Mouse (Mus musculus) fibroblast of lung, adult 2 months (primary cell): Measurements from ENCODE around the gene Pcgf2.
"Not testable (repeated sequence)": the region's sequence is repeated elsewhere in the genome, so short reads cannot be mapped to it uniquely, and the experiment has no call there.

Source experiments
- DNase-seq: peaks from one replicate; pipeline ENCODE4 v3.0.0-alpha.2; 2011; ENCODE audit warnings: low read depth

Pcgf2 gene

DNA sequence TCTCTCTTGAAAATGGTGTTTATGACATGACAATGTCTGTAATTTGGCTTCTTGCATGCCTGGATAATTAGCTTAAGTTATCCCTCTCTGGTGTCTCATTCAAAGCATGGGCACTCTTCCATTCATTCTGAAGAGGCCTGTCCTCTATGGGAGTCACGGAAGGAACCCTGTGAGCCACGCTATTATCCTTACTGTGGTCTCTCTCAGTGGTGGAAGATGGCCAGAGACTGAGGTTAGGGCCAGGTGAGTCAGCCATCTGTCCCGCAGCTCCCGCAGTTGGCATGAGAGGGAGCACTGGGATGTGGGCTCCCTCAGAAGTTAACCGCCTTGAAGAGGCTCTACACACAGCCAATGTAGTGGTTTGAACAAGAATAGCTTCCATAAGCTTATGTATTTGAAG lies 50.0 kb downstream of the Pcgf2 start:
- DNase-seq, result no peak

DNA sequence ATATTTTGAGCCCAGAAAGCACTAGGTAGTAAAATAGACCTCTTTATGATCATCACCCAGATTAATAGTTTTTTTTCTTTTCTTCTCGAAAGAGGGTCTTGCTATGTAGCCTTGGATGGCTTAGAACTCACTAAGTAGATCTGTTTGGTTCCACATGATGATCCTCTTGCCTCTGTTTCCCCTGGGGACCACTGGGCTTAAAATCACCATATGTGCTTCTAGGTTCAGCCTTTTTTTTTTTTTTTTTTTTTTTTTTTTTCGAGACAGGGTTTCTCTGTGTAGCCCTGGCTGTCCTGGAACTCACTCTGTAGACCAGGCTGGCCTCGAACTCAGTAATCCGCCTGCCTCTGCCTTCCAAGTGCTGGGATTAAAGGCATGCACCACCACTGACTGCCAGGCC lies 51.8 kb downstream of the Pcgf2 start:
- not testable (repeated sequence) for DNase-seq

DNA sequence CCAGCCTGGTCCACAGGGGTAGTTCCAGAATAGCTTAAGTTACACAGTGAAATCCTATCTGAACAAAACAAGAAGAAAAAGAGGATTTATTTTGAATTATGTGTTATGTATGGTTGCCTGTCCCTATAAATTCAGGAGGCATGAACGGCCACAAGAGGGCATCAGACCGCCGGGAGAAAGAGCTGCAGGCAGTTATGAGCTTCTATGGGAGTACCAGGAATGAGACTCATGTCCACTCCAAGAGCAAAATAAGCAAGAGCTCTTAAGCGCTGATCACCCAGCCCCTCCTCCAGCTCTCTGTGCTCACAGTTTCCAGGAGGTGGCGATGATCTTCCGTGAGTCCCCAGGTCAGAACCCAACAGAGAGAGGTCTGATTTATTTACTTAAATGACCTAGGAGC lies 55.5 kb downstream of the Pcgf2 start:
- DNase-seq, result no peak

DNA sequence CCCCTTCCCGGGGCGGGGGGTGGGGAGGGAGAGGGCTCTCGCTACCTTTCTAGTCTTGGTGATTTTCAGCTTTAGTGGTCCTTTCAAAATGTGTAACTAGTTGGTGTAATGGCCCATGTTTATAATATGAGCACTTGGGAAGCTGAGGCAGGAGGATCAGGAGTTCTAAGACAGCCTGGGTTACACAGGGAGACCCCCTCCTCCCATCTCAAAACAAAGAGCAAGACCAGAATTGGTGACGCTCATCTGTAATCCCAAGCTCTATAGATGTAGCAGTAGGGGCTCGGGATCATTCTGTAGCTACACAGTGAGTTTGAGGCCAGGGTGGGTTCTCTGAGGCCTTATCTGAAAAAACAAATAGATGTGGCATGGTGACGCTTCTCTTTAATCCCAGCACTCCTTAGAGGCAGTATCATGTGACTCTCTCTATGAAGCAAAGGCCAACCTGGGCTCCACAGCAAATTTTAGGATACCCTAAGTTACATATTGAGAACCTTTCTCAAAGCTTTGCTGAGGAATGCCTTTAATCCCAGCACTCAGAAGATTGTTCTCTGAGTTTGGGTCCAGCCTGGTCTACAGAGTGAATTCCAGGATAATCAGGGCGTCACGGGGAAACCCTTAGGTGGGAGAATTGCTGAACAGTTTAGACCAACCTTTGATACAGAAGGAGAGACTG lies 56.8 kb downstream of the Pcgf2 start:
- no peak for DNase-seq

DNA sequence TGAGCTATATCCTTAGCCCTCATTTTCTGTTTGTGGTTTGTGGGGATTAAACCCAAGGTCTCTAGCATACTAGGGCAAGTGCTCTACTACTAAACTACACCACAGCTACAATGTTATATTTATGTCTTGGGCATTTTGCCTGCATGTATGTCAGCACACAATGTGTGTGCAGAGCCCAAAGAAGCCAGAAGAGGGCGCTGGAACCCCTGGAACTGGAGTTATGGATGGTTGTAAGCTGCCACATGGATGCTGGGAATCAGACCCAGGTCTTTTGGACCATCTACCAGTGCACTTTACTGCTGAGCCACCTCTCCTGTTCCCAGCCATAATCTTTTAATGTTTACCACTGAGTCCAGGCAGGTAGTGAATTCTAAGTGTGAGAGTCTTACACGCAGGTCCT lies 57.6 kb downstream of the Pcgf2 start:
- DNase-seq, result no peak

DNA sequence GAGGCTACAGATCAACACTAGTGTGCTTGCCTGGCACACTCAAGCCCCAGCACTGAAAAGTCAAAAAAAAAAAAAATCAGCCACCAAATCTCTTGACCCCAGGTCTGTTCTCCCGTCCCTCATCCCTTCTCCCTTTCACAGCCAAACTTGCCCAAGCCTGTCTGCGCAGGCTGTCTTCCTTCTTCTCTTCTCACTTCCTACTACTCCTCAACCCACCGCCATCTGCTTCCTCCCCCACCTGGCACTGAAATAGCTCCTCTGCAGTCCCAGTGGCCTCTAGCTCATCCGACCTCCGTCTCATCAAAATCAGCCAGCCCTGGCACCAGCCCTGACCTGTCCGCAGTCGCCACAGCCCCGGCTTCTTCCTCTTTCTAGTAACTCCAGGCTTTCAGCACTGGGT lies 58.6 kb downstream of the Pcgf2 start:
- DNase-seq, result no peak
